Mouse (Mus musculus) gonadal fat pad, adult 2 months (tissue): ENCODE measurements around the gene Clec3a. TPM values are rescaled to one million over a fixed set of nuclear protein-coding genes. Genes with fewer than 3 reads are reported as not detected.

Experiments
- DNase-seq: peaks from one replicate; pipeline ENCODE4 v3.0.0-alpha.2; 2012; ENCODE audit warnings: low read depth
- polyA plus RNA-seq: library from polyadenylated mRNA; depleted of rRNA; stranded (reverse); fragments of >200 nt; gene quantifications from 2 replicates; pipeline ENCODE4 v1.2.3, GENCODE M21; 2012; rRNA removed

Gene Clec3a
- polyA plus RNA-seq, 1 experiment = not detected

GRCm38 (mm10) chr8:114455953-114456352 is 38.1 kb downstream of the Clec3a start:
- no peak for DNase-seq

- DNase-seq = no peak
Observed at GRCm38 (mm10) chr8:114458113-114458784, 40.4 kb downstream of the Clec3a start.

GRCm38 (mm10) chr8:114460600-114460999 is 42.7 kb downstream of the Clec3a start:
- no peak for DNase-seq

GRCm38 (mm10) chr8:114462591-114462990 is 44.7 kb downstream of the Clec3a start:
- DNase-seq = no peak

- no peak for DNase-seq
Observed at GRCm38 (mm10) chr8:114463305-114463704, 45.4 kb downstream of the Clec3a start.

- DNase-seq = no peak
Observed at GRCm38 (mm10) chr8:114468526-114469207, 50.8 kb downstream of the Clec3a start.

- DNase-seq = no peak
Observed at GRCm38 (mm10) chr8:114469208-114469590, 51.3 kb downstream of the Clec3a start.

- DNase-seq = no peak
Observed at GRCm38 (mm10) chr8:114473546-114473945, 55.7 kb downstream of the Clec3a start.

Other genes starting within 250 kb of the Clec3a start
- gene Vat1l, start 212.5 kb upstream of the Clec3a start, polyA plus RNA-seq = 0.55 and 0.86 TPM in 2 replicates
- 11.6 and 12.0 TPM in 2 replicates for gene Wwox, start 21.6 kb downstream of the Clec3a start, polyA plus RNA-seq